Mouse (Mus musculus) cortical plate, adult 2 months (tissue): Measurements from ENCODE around the gene Synj2bp.

Experiments used
- CTCF ChIP-seq: fragments of 200-500 bp; IDR thresholded peaks from 2 replicates; pipeline ENCODE4 v1.5.1; 2011; ENCODE audit warnings: mild to moderate bottlenecking, control low read depth, low read length; ENCODE audit not compliant: insufficient read depth; ENCODE audit errors: extremely low read depth
- POLR2A ChIP-seq: fragments of 200-500 bp; IDR thresholded peaks from 2 replicates; pipeline ENCODE4 v1.6.1; 2011; ENCODE audit warnings: mild to moderate bottlenecking, low read length, control low read depth; ENCODE audit not compliant: insufficient read depth; ENCODE audit errors: extremely low read depth

DNA sequence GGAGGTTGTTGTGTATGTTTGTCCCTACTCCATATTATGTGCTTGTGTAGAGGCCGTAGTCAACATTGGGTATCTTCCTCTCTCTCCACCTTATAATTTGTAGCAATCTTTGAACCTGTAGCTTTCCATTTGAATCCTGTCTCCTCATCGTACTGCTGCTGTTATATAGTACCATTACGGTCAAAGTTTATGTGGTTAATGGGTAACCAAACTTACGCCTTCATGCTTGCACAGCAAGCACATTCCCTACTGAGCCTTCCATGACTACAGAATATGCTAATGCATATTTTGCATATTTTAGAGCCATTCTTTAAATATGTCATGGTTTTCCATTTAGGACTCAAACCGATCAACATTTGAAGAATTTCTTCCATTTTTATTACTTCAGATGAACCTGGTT lies 42.2 kb downstream of the Synj2bp start:
- TF ChIP-seq POLR2A (no peak), CTCF (no peak)
